Mouse (Mus musculus): ENCODE measurements around the gene Slc38a11. TPM values are rescaled to one million over a fixed set of nuclear protein-coding genes. Genes with fewer than 3 reads are reported as not detected.

Gene Slc38a11
- polyA plus RNA-seq, 1 experiment from 2014 or later = 0.73 TPM

DNA sequence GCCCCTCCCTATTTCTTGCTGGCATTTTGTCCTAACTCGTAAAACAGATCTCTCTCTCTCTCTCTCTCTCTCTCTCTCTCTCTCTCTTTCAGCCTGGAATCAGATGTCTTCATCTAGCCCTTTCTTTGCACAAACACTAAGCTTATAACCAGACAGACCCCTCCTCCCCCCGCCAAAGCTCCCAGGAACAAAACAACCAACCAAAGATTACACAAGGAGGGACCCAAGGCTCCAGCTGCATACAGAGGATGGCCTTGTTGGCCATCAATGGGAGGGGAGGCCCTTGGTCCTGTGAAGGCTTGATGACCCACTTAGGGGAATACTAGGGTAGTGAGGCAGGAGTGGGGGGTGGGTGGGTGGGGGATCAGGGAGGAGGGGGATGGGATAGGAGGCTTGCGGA is 52.6 kb downstream of the Slc38a11 start:
- WGBS = 63% methylated on average over 3 of the region's 3 CpGs

DNA sequence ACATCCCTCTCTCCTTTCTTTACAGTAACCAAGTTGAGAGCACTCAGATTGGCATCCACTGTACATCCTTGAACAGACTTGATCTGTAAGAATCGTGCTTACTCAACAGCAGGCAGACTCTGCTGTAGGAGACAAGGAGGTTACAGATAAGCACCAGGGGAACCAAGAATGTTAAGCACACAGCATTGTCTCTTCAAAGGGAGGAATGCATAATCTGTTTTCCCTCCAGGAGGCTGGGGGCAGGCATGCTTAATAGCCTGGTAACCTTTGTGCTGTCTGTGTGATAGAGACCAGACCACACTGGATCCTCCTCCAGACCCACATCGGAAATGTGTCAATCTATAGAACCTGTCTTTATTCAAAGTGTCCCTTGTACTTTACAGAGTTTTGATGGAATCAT is 67.3 kb downstream of the Slc38a11 start:
- Histone ChIP-seq H3K9me3 (ENCODE audit: control insufficient read depth, low read length) (no peaks in the 10 kb centered on the region), H3K4me3 (ENCODE audit: low read depth, low read length) (no peak overlapping the region), H3K27me3 (ENCODE audit: control insufficient read depth, insufficient read depth, low read length) (no peaks in the 10 kb centered on the region), H3K4me1 (replicated peaks; ENCODE audit: control insufficient read depth, insufficient read depth, low read length) (no peaks in the 10 kb centered on the region), H3K9ac (ENCODE audit: low read depth, low read length) (no peak overlapping the region), H3K4me2 (replicated peaks; ENCODE audit: low read depth, low read length) (no peak overlapping the region), H3K27ac (ENCODE audit: low read depth, low read length) (no peak overlapping the region), H3K36me3 (ENCODE audit: control insufficient read depth, insufficient read depth, low read length) (no peaks in the 10 kb centered on the region)
- ATAC-seq (ENCODE audit: low FRiP score) (no peak), DNase-seq (ENCODE audit: low spot score) (no peak)
- 54% methylated on average over 2 of the region's 2 CpGs for WGBS

More for the DNA sequence above, 52.6 kb downstream of the Slc38a11 start:
- Histone ChIP-seq H3K36me3 (ENCODE audit: control insufficient read depth, insufficient read depth, low read length) (no peaks in the 10 kb centered on the region), H3K4me2 (replicated peaks; ENCODE audit: low read depth, low read length) (no peak overlapping the region), H3K9me3 (ENCODE audit: control insufficient read depth, low read length) (no peaks in the 10 kb centered on the region), H3K27ac (ENCODE audit: low read depth, low read length) (no peak overlapping the region), H3K4me3 (ENCODE audit: low read depth, low read length) (no peak overlapping the region), H3K4me1 (replicated peaks; ENCODE audit: control insufficient read depth, insufficient read depth, low read length) (no peaks in the 10 kb centered on the region), H3K9ac (ENCODE audit: low read depth, low read length) (no peak overlapping the region), H3K27me3 (ENCODE audit: control insufficient read depth, insufficient read depth, low read length) (no peaks in the 10 kb centered on the region)
- ATAC-seq (ENCODE audit: low FRiP score) (no peak), DNase-seq (ENCODE audit: low spot score) (no peak)

DNA sequence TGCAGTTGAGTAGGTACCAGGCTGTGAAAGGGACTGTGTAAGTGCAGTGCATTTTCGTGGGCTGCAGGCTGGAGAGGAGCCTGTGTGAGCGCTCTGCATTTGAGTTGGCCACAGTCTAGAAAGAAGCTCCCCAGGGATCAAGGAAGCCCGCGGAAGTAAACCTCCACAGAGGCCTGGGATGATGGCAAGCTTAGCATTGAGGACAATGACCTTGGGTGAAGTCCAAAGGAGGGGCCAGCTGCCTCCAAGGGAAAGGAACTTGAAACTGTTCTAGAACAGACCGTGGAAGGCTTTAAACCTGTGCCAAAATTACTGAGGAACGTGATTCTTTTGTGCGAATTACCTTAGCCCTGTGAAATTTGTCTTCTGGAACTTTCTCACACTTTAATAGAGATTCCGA is 69.7 kb downstream of the Slc38a11 start:
- H3K9ac ChIP-seq (ENCODE audit: low read depth, low read length) = no peak overlapping the region
- WGBS = 79% methylated on average over 8 of the region's 8 CpGs
- H3K4me2 ChIP-seq (replicated peaks; ENCODE audit: low read depth, low read length) = no peak overlapping the region
- ATAC-seq (ENCODE audit: low FRiP score) (no peak), DNase-seq (ENCODE audit: low spot score) (no peak)
- H3K4me1 ChIP-seq (replicated peaks; ENCODE audit: control insufficient read depth, insufficient read depth, low read length) = no peaks in the 10 kb centered on the region
- no peaks in the 10 kb centered on the region for H3K9me3 ChIP-seq (ENCODE audit: control insufficient read depth, low read length)
- no peaks in the 10 kb centered on the region for H3K27me3 ChIP-seq (ENCODE audit: control insufficient read depth, insufficient read depth, low read length)
- H3K36me3 ChIP-seq (ENCODE audit: control insufficient read depth, insufficient read depth, low read length) = no peaks in the 10 kb centered on the region
- H3K27ac ChIP-seq (ENCODE audit: low read depth, low read length) = no peak overlapping the region
- H3K4me3 ChIP-seq (ENCODE audit: low read depth, low read length) = no peak overlapping the region

DNA sequence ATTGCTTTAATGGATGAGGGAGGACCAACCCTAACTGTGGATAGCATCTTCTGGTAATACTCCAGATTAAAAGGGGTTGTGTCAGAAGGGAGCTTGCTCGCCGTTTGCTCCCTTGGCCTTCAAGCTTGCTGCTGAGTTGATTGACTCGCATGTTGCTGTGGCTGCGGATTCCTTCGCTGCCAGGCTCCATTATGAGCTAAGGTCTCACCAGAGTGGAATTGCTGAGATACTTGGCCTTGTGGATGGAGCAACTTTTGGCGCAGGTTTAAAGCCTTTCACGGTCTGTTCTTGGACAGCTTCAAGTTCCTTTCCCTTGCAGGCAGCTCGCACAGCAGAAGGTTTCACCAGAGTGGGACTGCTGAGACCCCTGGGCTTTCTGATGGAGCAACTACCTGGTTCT is 70.4 kb downstream of the Slc38a11 start:
- H3K9me3 ChIP-seq (ENCODE audit: control insufficient read depth, low read length) = no peaks in the 10 kb centered on the region
- DNase-seq (ENCODE audit: low spot score) (no peak), ATAC-seq (ENCODE audit: low FRiP score) (no peak)
- no peak overlapping the region for H3K9ac ChIP-seq (ENCODE audit: low read depth, low read length)
- WGBS = 94% methylated on average over 8 of the region's 8 CpGs
- H3K4me2 ChIP-seq (replicated peaks; ENCODE audit: low read depth, low read length) = no peak overlapping the region
- H3K4me1 ChIP-seq (replicated peaks; ENCODE audit: control insufficient read depth, insufficient read depth, low read length) = no peaks in the 10 kb centered on the region
- H3K36me3 ChIP-seq (ENCODE audit: control insufficient read depth, insufficient read depth, low read length) = no peaks in the 10 kb centered on the region
- H3K4me3 ChIP-seq (ENCODE audit: low read depth, low read length) = no peak overlapping the region
- no peaks in the 10 kb centered on the region for H3K27me3 ChIP-seq (ENCODE audit: control insufficient read depth, insufficient read depth, low read length)
- H3K27ac ChIP-seq (ENCODE audit: low read depth, low read length) = no peak overlapping the region

DNA sequence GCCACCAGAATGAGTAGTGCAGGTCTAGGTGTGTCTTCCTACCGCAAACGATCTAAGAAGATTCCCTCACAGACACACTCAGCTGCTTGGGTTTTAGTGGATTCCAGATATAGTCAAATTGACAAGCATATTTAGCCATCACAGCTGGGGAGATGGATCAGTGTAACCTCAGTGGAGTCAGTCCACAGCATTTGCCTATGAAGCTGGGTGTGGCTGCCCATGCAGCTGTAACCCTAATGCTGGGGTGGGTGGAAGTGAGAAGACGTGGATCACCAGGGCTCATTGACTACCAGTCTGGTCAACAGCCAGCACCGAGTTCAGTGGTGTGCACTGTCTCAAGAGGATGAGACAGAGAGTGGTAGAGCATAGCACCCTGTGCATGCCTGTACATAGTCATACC is 74.1 kb downstream of the Slc38a11 start:
- Histone ChIP-seq H3K9ac (ENCODE audit: low read depth, low read length) (no peak overlapping the region), H3K27me3 (ENCODE audit: control insufficient read depth, insufficient read depth, low read length) (no peaks in the 10 kb centered on the region), H3K9me3 (ENCODE audit: control insufficient read depth, low read length) (no peaks in the 10 kb centered on the region), H3K4me2 (replicated peaks; ENCODE audit: low read depth, low read length) (no peak overlapping the region), H3K27ac (ENCODE audit: low read depth, low read length) (no peak overlapping the region), H3K36me3 (ENCODE audit: control insufficient read depth, insufficient read depth, low read length) (no peaks in the 10 kb centered on the region), H3K4me3 (ENCODE audit: low read depth, low read length) (no peak overlapping the region), H3K4me1 (replicated peaks; ENCODE audit: control insufficient read depth, insufficient read depth, low read length) (no peaks in the 10 kb centered on the region)
- DNase-seq (ENCODE audit: low spot score) (no peak), ATAC-seq (ENCODE audit: low FRiP score) (no peak)
- WGBS = 87% methylated on average over 4 of the region's 4 CpGs

DNA sequence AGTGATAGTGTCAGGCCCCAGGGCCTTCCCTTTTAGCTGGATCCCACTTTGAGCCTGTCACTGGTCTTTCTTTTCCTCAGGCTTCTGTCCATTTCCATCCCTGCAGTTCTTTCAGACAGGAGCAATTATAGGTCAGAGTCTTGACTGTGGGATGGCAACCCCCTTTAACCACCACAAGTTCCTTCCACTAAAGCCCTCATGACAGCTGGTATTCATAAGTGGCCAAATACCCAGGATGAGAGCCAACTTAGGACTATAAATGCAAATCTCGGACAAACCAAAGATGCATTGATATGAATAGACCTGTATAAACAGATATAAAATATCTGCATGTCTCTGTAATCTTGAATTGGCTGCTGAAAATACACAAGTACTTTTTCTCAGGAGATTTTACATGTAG is 75.1 kb downstream of the Slc38a11 start:
- Histone ChIP-seq H3K36me3 (ENCODE audit: control insufficient read depth, insufficient read depth, low read length) (no peaks in the 10 kb centered on the region), H3K27ac (ENCODE audit: low read depth, low read length) (no peak overlapping the region), H3K9me3 (ENCODE audit: control insufficient read depth, low read length) (no peaks in the 10 kb centered on the region), H3K4me2 (replicated peaks; ENCODE audit: low read depth, low read length) (no peak overlapping the region), H3K27me3 (ENCODE audit: control insufficient read depth, insufficient read depth, low read length) (no peaks in the 10 kb centered on the region), H3K9ac (ENCODE audit: low read depth, low read length) (no peak overlapping the region), H3K4me3 (ENCODE audit: low read depth, low read length) (no peak overlapping the region), H3K4me1 (replicated peaks; ENCODE audit: control insufficient read depth, insufficient read depth, low read length) (no peaks in the 10 kb centered on the region)
- no peak for ATAC-seq (ENCODE audit: low FRiP score)
- WGBS = 95% methylated on average over 1 of the region's 1 CpGs
- no peak for DNase-seq (ENCODE audit: low spot score)

DNA sequence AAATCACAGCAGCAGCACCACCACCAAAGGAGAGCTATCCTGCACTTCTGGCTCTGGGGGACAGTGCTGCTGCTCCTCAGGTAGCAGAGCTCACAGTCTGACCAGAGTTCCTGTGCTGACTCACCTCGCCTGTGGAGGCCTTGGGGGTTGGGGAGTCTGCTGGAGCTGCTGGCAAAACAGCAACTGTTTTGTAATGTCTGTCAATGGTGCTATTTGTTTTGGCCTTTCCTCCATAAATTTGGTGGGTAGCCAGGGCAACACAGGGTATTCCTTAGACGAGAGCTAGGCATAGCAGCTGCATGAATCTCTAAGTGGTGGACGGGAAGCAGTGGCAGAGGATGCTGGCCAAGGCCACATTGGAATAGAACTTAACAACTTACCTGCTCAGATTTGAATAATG is 78.5 kb downstream of the Slc38a11 start:
- no peak; the same call in 1 of the 2 replicates for ATAC-seq (ENCODE audit: low FRiP score)
- Histone ChIP-seq H3K27me3 (ENCODE audit: control insufficient read depth, insufficient read depth, low read length) (no peaks in the 10 kb centered on the region), H3K4me2 (replicated peaks; ENCODE audit: low read depth, low read length) (no peak overlapping the region), H3K36me3 (ENCODE audit: control insufficient read depth, insufficient read depth, low read length) (no peaks in the 10 kb centered on the region), H3K4me3 (ENCODE audit: low read depth, low read length) (no peak overlapping the region), H3K4me1 (replicated peaks; ENCODE audit: control insufficient read depth, insufficient read depth, low read length) (no peaks in the 10 kb centered on the region), H3K27ac (ENCODE audit: low read depth, low read length) (no peak overlapping the region), H3K9me3 (ENCODE audit: control insufficient read depth, low read length) (no peaks in the 10 kb centered on the region), H3K9ac (ENCODE audit: low read depth, low read length) (no peak overlapping the region)
- DNase-seq (ENCODE audit: low spot score) = no peak
- 45% methylated on average over 3 of the region's 3 CpGs for WGBS

DNA sequence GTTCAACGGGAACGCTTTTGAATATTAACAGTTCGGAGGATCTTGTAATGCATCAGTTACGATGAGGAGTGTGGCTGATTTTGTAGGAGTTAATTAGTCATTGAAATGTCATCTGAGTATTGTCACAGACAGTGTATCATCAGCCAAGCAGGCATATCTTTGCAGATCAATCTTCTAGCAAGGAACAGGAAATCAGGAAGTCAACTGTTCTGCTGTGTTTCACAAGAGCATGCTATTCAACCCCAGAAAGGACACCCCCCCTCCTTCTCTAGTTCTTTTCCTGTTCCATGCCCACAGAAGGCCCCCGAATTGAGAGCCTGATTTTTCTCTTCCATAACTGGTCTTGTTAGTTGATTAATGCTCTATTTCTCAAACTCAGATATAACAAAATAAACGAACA is 80.9 kb downstream of the Slc38a11 start:
- Histone ChIP-seq H3K4me2 (replicated peaks; ENCODE audit: low read depth, low read length) (no peak overlapping the region), H3K4me3 (ENCODE audit: low read depth, low read length) (no peak overlapping the region), H3K27me3 (ENCODE audit: control insufficient read depth, insufficient read depth, low read length) (no peaks in the 10 kb centered on the region), H3K4me1 (replicated peaks; ENCODE audit: control insufficient read depth, insufficient read depth, low read length) (no peaks in the 10 kb centered on the region; the same call in 1 of the 2 replicates), H3K9ac (ENCODE audit: low read depth, low read length) (no peak overlapping the region), H3K9me3 (ENCODE audit: control insufficient read depth, low read length) (no peaks in the 10 kb centered on the region), H3K27ac (ENCODE audit: low read depth, low read length) (no peak overlapping the region), H3K36me3 (ENCODE audit: control insufficient read depth, insufficient read depth, low read length) (no peaks in the 10 kb centered on the region)
- WGBS = 92% methylated on average over 6 of the region's 6 CpGs
- no peak for DNase-seq (ENCODE audit: low spot score)
- ATAC-seq (ENCODE audit: low FRiP score) = no peak

DNA sequence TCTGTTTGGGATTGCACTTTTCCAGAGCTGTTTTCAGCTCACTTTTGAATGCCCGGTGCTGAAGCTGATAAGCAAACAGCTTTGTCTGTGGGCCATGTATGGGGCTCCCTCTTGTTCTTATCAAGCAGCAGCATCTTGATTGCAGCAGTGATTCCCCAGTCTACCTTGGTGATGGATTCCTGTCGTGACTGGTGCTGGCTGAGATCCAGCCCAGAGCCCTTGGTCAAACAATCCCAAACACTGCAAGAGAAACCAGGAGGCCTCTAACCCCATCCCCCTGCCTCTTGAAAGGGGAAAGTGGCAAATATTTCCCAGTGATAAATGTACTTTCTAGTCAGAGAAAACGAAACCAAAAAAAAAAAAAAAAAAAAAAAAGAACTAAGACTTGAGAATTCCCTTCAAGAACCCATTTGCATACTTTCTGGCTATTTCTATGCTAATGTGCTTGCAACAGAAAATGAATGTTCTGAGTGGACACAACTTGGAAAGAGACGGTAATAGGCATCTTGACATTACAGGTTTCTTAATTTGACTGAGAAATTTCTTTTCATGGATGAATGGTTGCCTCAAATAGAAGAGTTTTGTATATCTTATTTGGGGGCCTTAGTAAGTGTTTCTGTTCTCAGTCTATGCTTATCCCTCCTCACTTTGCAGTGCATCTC is 84.7 kb downstream of the Slc38a11 start:
- ATAC-seq (ENCODE audit: low FRiP score) = 0 out of 2 replicates have a peak, but pooled peaks have one; percentile 30
- Histone ChIP-seq H3K36me3 (ENCODE audit: control insufficient read depth, insufficient read depth, low read length) (no peaks in the 10 kb centered on the region), H3K9me3 (ENCODE audit: control insufficient read depth, low read length) (no peaks in the 10 kb centered on the region), H3K9ac (ENCODE audit: low read depth, low read length) (no peak overlapping the region), H3K4me3 (ENCODE audit: low read depth, low read length) (no peak overlapping the region), H3K4me1 (replicated peaks; ENCODE audit: control insufficient read depth, insufficient read depth, low read length) (no peaks in the 10 kb centered on the region; the same call in 1 of the 2 replicates), H3K27ac (ENCODE audit: low read depth, low read length) (no peak overlapping the region), H3K4me2 (replicated peaks; ENCODE audit: low read depth, low read length) (no peak overlapping the region), H3K27me3 (ENCODE audit: control insufficient read depth, insufficient read depth, low read length) (no peaks in the 10 kb centered on the region)
- DNase-seq (ENCODE audit: low spot score) = no peak
- 50% methylated on average over 4 of the region's 4 CpGs for WGBS

Measured in hindbrain, embryonic 11.5 days (tissue).